9 mouse cellular contexts compared by ENCODE assay signal in the genomic region with DNA sequence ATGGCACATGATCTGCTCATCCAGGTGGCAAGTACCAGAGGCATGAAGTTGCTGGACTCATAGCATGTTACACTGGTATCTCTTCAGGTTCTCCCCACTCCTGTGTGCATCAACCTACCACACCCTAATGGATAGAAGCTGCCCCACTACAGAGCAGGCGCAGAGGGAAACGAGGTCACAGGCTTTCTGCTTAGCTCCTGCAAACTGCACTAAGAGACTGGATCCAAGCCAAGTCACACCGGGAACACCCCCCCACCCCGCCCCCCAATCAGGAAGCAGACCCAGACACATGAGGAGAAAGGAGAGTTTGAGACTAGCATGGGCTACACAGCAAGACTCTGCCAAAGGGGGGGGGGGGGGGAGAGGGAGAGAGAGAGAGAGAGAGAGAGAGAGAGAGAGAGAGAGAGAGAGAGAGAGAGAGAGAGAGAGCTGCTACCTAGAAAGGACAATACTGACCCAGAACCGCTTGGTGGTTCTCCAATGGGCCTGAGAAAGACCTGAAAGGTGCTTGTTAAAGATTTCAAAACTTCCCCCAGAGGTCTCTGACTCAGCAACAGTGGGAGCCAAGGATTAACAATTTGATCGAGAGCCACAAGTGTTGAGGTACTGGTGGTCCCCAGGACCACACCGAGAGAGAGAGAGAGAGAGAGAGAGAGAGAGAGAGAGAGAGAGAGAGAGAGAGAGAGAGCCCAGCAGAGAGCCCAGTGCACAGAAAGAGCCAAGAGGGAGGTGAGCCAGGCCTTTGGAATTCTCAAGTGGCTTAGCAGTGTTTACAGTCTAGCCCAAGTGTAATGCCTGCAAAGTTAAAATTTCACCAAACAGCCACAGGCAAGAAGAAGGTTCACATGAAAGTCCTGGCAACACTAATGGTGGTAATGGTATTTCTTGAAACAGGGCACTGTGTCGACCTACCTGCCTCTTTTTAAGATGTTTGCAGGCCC.
DNase-seq lines count a peak whose midpoint lies in the region; ATAC-seq lines count a peak whose summit lies in the region.
"Had no signal": no experiment of that assay in that cellular context is flagged by ENCODE, and none has a peak within 500 bp of the region (broad histone marks: within the 10 kb centered on the region; RNA-seq: fewer than 3 reads in every experiment).

No protein-coding gene starts in this region.

- no peaks in the 10 kb centered on the region for H3K36me3 ChIP-seq in neural tube, embryonic 13.5 days
- H3K36me3 ChIP-seq in forebrain, embryonic 13.5 days (ENCODE audit: poor library complexity, severe bottlenecking), result no peaks in the 10 kb centered on the region
- no peaks in the 10 kb centered on the region for H3K36me3 ChIP-seq in limb, embryonic 10.5 days
- H3K36me3 ChIP-seq in stomach, embryonic 15.5 days, result no peaks in the 10 kb centered on the region

- peak; percentile 33; the same call in 1 of the 2 replicates for ATAC-seq in neural tube, embryonic 13.5 days (ENCODE audit: low read depth)
- ATAC-seq in forebrain, embryonic 13.5 days, result peak; percentile 44
- peak; percentile 45 for ATAC-seq in stomach, embryonic 15.5 days (ENCODE audit: insufficient read depth, low FRiP score, low read depth)

- DNase-seq in neural tube, embryonic 10.5 days (ENCODE audit: extremely low spot score, low spot score), result no peak
- DNase-seq in limb, embryonic 10.5 days (ENCODE audit: low spot score), result no peak
- no peak for DNase-seq in cerebellum, adult 9-10 months
- DNase-seq in B cell, adult 2 months, result no peak
- DNase-seq in T-cell, adult 2 months (ENCODE audit: low spot score), result no peak
- DNase-seq: cerebellum, postnatal 25 days had no signal

- no peaks in the 10 kb centered on the region for H3K9me3 ChIP-seq in neural tube, embryonic 13.5 days
- H3K9me3 ChIP-seq in forebrain, embryonic 13.5 days (replicated peaks), result no peaks in the 10 kb centered on the region
- H3K9me3 ChIP-seq in limb, embryonic 10.5 days (replicated peaks), result no peaks in the 10 kb centered on the region
- H3K9me3 ChIP-seq in stomach, embryonic 15.5 days, result no peaks in the 10 kb centered on the region

- no peak overlapping the region for H3K27ac ChIP-seq in neural tube, embryonic 13.5 days (replicated peaks)
- no peak overlapping the region for H3K27ac ChIP-seq in forebrain, embryonic 13.5 days
- peak overlapping the region; percentile 30; the same call in 1 of the 2 replicates for H3K27ac ChIP-seq in limb, embryonic 10.5 days
- peak overlapping the region; percentile 27 for H3K27ac ChIP-seq in stomach, embryonic 15.5 days

- no peak overlapping the region for H3K9ac ChIP-seq in neural tube, embryonic 13.5 days
- H3K9ac ChIP-seq in forebrain, embryonic 13.5 days, result no peak overlapping the region
- no peak overlapping the region for H3K9ac ChIP-seq in stomach, embryonic 15.5 days

- no peak overlapping the region for H3K4me2 ChIP-seq in neural tube, embryonic 13.5 days
- no peak overlapping the region for H3K4me2 ChIP-seq in forebrain, embryonic 13.5 days
- no peak overlapping the region for H3K4me2 ChIP-seq in stomach, embryonic 15.5 days

- peaks cover 29% of the 10 kb centered on the region for H3K4me1 ChIP-seq in neural tube, embryonic 13.5 days (replicated peaks)
- H3K4me1 ChIP-seq in forebrain, embryonic 13.5 days, result peaks cover 23% of the 10 kb centered on the region
- H3K4me1 ChIP-seq in limb, embryonic 10.5 days, result peaks cover 15% of the 10 kb centered on the region
- peaks cover 11% of the 10 kb centered on the region; the same call in 1 of the 2 replicates for H3K4me1 ChIP-seq in stomach, embryonic 15.5 days

- 53% methylated on average over 8 of the region's 8 CpGs for WGBS in neural tube, embryonic 13.5 days
- WGBS in forebrain, embryonic 13.5 days, result 42% methylated on average over 8 of the region's 8 CpGs
- 70% methylated on average over 8 of the region's 8 CpGs for WGBS in limb, embryonic 10.5 days
- WGBS in stomach, embryonic 15.5 days, result 28% methylated on average over 8 of the region's 8 CpGs

- H3K27me3 ChIP-seq in neural tube, embryonic 13.5 days, result no peaks in the 10 kb centered on the region
- no peaks in the 10 kb centered on the region for H3K27me3 ChIP-seq in forebrain, embryonic 13.5 days
- H3K27me3 ChIP-seq in limb, embryonic 10.5 days (ENCODE audit: low read depth, poor library complexity, severe bottlenecking), result no peaks in the 10 kb centered on the region
- no peaks in the 10 kb centered on the region for H3K27me3 ChIP-seq in stomach, embryonic 15.5 days (replicated peaks)

- no peak overlapping the region for H3K4me3 ChIP-seq in neural tube, embryonic 13.5 days
- no peak overlapping the region for H3K4me3 ChIP-seq in forebrain, embryonic 13.5 days
- no peak overlapping the region for H3K4me3 ChIP-seq in limb, embryonic 10.5 days
- H3K4me3 ChIP-seq in stomach, embryonic 15.5 days (replicated peaks), result no peak overlapping the region

Comparison
In these comparisons a context has a peak if more than half of its experiments do, and no peak if none do; other contexts are left out.
1. H3K27ac ChIP-seq: peak in limb, embryonic 10.5 days (single experiment) and stomach, embryonic 15.5 days (single experiment); none in neural tube, embryonic 13.5 days (single experiment) and forebrain, embryonic 13.5 days (single experiment).
2. Peak in every context shown above with its lines, with median percentiles within 50 percentile points of each other: ATAC-seq.